Mouse (Mus musculus) gastrocnemius, adult 8-10 months (tissue): ENCODE results near the gene Slc47a1. TPM values are rescaled to one million over a fixed set of nuclear protein-coding genes. Genes with fewer than 3 reads are reported as not detected.

Source experiments
- DNase-seq, 2 experiments: peaks; one replicate each; pipeline ENCODE4 v3.0.0; 2022; ENCODE audit warnings: low spot score in 2 of 2
- total RNA-seq, 4 experiments: library from RNA; stranded (reverse); gene quantifications; 2 replicates each; pipeline ENCODE4 v1.2.4; 2022

The Slc47a1 gene
- total RNA-seq, 4 experiments from 2014 or later = 13.9 to 19.3 (median 16.7) TPM

DNA sequence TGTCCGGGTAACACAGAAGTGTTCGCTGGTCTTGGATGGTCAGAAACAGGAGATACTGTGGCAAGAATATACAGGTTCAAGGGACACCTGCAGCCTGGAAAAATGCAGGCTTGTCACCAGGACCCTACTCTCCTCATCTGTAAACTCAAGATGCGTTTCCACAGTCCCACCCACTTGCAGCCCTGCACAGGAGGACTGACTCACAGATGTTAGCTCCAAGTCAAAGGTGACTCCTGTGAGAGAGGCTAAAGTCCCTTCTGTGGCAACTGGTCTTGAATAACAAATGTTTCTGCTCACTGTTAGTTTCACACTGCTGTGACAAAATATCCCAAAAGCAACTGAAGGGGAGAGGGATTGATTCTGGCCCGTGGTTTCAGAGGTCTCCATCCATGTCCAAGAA lies 506 bp upstream of the Slc47a1 start:
- no peak for DNase-seq

DNA sequence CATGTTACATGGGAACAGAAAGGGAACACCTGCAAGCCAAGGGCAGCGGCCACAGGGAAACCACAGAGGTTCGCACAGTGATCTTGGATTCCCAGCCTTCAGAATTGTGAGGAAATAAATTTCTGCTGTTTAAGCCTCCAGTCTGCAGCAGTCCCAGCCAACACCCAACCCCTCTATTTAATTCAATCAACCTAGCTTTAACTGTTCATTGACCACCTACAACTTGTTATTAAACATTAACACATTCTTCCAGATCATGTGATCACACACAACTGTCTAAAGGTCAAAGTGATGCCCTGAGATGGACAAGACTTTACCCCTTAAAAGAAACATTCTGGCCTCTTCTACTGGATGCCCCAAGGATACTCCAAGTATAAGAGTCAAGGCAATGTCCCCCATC lies 9.5 kb downstream of the Slc47a1 start:
- DNase-seq = no peak

DNA sequence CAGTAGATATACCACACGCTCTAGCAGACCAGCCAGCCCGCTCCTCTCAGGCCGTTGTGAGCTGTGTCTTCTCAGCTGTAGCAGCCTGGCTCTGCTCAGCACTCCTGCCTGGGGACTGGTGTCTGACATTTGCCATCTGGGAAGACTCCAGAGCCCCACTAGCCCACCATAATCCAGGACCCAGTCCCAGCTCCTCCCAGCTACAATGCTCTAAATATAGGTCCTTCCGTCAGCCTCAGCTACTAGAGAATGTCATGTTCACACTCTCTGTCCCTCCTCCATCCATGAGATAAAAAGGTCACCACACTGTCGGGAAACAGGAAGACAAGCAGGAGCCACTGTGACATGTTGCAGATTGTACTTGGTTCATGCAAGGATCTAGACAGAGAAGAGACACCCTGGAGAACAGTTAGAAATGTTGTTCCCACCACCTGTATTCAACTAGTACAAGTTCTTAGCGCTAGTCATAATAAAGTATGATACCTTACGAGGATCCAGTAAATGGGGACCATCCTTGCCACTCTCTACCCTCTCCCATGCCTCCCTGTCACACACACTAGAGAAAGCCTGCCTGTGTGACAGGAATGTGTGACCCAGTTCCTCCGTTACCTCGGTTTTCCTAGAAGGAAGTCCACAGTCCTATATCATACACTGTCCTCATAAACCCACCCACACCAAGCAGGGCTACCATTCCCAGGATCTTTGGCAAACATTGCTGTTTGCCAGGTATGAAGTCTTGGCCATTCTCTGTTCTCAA lies 11.4 kb downstream of the Slc47a1 start:
- no peak for DNase-seq

DNA sequence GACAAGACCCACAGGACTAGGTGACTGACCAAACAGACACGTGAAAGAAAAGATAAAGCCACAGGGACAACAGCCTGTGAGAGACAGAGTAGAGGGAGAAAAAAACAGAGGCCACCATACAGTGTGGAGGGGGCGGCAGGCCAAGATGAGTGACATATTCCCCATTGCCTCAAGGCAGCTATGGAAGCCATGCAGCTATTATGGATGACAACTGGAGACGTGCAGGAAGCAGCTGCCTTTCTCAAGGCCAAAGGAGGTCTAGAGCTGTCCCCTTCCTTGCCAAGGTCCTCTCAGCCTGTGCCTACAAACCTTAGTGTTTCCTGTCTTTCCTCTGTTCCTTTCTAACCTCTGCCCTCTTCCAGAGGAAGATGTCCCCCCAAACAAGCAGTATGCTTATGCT lies 12.2 kb downstream of the Slc47a1 start:
- no peak for DNase-seq

DNA sequence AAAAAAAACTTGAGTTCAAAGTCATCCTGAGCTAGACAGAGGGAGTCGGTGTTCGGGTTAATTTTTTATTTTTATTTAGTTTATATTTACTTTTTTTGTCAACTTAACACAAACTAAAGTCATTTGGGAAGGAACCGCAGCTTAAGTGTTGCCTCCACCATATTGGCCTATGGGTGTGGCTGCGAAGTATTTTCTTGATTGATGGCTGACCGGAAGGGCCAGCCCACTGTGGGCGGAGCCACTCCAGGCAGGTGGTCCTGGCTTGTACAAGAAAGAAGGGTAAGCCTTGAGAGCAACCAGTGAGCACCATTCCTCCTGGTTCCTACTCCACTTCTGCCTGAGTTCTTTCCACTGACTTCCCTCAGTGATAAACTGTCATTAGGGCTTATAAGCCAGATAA lies 14.0 kb downstream of the Slc47a1 start:
- DNase-seq = no peak

DNA sequence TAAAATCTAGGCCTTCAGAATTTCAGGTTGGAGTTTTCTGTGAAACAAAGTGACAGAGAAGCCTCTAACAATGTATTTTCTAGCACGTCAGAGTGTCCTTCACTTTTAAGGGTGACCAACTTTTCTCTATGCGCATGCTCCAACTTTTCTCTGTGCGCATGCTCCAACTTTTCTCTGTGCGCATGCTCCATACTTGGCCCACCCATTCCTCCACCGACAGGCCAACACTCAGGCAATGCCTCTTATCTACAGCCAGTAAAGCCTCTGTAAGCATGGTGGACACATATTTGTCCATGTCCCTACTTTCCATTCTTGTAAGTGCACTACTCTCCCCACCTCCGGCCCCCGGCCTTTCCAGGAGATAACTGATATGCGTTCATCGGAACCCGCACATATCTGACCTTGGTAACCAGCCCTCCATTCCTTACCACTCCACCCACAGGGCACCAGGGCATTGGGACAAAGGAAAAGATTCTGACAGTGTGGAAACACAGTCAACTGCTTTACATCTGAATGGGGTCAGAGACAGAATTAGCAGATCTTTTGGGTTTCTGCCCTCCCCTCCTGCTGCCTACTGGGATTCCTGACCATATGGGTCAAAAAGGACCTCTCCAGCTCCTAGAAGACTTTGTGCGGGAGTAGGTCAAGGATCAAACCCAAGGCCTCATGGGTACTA lies 16.5 kb downstream of the Slc47a1 start:
- no peak for DNase-seq

DNA sequence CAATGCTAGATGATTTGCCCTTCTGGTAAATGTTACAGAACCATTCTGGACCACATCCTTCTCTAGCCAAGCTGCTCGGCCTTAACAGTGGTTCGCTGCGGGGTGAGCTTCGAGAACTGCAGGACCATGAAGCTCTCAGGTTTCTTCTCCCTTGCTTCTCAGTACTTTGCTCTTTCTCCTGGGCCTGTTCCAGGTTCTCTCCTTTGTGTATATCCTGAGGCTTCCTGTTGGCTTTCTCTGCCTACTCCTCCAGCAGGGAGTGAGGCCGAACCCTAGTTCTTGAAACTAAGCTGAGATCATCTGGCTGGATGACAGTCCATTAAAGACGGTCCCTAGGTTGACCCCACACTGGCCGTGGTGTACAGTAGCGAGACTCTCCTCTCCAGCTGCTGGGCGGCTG lies 21.5 kb downstream of the Slc47a1 start:
- DNase-seq = no peak

DNA sequence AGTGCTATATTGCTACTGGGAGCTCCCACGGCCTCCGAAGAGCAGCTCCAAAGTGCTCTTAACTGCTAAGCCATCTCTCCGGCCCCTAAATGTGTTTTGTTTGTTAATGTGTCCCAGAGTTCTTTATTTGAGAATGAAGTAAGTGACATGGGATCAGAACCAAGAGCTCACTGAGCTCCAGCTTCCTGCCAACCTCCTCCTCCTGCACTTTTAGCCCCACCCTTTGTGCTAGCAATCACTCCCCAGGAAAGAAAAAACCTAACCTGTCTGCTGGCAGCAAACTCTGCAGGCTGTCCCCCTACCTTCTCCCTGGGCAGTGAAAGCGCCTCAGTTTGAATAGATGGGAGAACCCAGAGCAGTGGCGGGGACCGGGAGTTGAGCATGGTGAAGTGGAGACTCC lies 22.0 kb downstream of the Slc47a1 start:
- DNase-seq = no peak

DNA sequence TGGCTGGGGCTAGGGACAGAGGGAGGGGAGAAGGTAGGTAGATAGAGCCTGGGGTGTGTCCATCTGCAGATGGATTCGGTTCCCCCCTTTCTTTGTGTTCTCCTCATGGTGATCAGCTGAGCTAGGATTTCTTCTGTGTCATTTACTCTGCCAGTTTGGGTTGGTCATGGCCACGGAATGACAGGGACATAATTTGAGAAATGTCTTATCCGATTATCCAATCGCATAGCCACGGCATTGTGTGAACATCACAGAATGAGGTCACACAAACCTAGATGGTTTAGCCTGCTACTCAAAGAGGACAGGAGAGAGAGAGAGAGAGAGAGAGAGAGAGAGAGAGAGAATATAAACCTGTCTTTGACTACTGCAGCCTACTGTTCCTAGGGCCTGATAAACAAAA lies 22.8 kb downstream of the Slc47a1 start:
- DNase-seq = no peak

DNA sequence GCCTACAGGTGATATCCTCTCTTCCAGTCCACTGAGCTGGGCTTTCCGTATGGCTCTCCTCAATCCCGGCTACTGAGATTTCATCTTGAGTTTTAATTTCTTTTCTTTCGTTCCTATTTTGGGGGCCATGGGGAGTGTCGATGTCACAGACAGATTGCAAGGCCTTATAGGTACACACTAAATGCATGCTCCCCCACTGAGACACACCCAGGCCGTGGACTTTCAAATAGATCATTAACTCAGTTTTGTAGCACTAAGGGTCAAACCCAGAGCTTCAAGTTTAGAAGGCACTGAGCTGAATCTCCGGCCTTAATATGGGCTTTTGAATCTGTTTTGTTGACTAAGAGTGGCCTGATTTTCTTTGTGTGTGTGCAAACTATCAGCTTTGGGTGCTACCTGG lies 23.8 kb downstream of the Slc47a1 start:
- DNase-seq = no peak

DNA sequence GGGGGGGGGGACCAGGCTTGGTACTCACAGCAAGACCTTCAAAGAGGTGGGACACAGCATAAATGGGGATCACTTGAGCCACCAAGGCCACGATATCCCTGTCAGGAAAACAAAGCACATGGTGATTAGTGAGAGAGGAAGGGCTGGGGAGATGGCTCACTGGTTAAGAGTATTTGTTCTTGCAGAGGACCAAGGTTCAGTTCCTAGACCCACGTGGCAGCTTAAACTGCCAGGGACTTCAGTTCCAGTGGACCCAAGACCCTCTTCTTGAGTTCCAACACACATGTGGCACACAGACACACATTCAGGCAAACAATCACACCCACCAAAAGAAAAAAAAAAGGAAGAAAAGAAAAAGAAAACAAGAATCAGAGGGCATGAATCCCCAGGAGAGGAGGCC lies 25.1 kb downstream of the Slc47a1 start:
- DNase-seq = no peak

DNA sequence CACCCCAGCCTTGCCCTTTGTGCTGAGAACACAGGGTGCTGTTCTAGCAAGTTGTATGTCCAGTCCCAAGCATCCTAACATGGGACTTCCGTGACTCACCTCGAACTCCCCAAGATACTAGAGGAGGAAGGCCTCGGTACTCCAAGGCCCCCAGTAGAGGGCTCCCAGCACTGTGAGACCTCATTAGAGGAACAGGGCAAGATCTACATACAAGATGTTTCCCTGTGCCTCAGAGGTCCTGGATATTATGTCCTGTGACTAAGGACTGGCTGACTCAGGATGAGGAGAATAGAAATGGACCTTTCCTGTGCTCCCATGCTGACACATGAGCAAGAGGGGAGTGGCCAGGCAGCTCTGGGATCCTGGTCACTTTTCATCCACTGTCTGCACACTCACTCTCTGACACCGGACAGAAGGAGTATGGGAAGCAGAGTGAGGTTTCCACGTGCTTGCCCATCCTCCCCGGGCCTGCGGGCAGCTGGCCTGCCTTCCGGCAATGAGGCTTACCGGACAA lies 25.9 kb downstream of the Slc47a1 start:
- no peak for DNase-seq

DNA sequence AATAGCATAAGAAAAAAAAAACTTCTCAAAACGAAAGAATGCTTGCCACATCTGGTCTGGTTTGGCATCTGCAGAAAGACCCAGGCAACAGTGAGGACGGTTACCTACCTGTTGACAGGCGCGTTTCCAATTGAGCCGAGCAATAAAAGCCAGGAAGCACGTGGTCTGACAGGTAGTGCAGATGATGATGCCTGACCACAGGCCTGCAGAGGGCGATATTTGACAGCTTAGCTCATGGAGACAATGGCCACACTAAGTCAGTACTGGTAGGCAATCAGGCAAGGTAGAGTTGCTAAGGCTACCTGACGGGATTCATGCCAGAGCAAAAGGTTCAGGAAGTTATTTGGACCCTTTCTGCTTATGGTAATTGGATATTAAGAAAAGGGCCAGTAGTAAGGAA lies 28.8 kb downstream of the Slc47a1 start:
- peak; percentile 45 for DNase-seq

DNA sequence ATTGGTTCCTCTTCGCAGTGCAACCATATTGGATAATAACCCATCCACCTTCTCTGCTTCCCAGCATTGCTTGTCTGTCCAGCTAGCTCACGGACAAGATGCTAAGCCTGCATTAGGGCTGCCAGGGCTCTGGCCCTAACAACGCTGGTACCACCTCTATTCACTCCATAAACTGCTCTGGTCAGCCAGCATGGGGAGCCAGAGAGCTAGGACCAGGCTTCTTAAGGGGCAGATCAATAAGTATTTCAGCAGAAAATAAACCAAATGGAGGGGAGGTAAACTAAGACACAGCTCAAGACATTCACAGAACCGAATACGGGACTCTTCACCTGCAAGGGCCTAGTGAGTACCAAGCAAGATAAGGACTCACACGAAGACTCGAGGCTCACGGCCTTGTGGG lies 32.0 kb downstream of the Slc47a1 start:
- no peak for DNase-seq

DNA sequence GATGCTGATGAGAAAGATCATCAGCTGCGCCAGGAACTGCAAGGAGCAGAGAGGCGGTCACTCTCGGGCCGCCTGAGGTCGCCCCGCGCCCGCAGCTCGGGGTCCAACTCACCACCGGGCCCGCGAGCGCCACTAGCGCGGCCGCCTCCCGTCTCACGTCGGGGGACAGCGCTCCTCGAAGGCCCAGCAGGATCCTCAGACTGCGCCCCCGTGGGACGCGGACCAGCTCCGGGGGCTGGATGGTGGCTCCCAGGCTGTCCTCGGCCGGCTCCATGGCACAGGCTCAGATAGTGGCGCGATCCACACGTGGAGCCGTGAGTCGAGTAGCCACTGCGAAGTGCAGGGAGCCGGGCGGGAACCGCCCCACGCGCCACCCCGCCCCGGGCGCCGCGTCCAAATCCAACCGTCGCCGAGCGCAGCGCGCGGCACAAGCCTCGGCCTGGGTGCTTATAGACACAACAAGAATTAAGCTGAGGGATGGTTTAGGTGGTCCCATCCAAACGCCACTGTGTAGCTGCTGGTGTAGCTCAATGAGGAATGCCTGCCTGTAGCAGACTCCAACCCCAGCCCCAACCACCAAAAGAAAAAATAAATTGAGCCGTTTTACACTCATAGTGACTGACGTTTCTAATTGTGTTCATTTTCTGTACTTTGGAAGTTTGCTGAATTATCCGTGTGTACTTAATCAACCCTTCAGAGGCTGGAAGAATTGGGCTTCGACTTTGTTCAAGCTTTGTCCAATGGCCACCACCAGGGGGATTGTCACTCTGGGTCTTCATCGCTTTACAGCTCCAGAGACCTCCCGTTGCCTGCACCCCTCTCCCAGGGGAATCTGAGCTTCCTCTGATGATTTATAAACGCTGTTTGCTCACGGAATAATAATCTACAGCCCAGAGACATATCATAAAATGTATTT lies 35.4 kb downstream of the Slc47a1 start, which contains the start of gene Slc47a2:
Gene Slc47a2 (minus strand): TSS at position 356 of the 916 bp plus-strand sequence.
- no peak for DNase-seq

DNA sequence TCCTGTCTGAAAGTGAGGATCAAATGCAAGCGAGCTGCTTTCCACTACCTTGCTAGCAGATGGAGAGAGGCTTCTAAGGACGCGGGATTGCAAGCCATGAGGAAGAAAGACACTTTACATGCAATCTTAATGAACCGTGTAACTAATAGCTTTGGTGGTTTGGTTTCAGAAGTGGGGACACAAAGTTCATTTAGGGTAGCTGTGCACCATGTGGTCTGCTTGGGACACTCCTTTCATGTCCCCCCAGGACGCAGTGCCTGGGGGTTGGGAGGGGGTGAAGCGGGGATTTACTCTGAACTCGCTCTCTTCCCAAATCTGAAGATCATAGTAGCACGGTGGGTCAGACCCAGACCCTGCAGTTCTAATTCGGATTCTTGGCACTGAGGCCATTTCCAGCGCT lies 36.2 kb downstream of the Slc47a1 start:
- DNase-seq = no peak

DNA sequence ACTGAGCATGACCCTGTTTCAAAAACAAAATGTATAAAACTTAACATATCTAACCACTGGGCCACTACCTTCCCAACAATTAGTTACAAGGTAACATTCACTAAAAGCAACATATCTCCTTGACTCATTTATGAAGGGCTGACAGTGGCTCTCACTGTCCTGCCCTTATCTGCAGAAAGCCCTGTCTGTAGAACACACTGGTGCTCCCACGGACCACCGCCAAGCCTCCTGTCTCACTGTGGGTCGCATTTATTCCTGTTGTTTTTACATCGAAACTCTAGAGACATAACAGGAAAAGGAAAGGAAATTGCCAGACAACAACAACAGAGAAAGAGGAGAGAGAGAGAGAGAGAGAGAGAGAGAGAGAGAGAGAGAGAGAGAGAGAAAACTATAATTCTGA lies 36.9 kb downstream of the Slc47a1 start:
- no peak for DNase-seq

DNA sequence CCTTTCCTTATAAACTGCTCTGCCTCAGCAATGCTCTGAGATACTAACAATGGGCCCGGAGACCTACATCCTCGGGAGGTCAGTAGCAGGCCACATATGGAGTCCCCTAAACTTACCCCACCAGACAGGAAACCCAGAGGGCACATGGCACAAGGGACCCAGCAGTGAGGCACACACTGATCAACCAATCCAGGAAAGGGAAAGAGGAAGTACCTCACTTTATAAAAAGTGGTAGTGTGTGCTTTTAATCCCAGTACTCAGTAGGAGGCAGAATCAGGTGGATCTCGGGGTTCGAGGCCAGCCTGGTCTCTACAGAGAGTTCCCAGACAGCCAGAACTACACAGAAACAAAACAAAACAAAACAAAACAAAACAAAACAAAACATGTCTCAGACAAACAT lies 37.8 kb downstream of the Slc47a1 start:
- no peak for DNase-seq

DNA sequence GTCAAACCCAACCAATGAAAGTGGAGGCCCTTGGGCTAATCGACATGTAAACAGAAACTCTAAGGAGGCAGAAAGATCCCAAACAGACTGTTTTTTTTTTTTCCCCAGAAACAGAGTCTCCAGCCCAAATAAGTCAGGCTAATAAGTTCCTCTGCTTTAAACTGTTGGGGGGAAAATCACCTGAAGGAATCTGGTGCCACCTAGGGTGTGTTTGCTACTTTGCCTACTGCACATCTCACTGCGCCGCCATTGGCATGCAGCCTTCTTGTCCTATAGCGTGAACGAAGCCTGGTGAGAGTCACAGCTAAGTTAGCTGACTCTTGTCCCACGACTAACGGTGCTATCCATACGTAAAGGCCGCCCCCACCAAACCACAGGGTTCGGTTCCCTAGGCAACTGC lies 40.6 kb downstream of the Slc47a1 start:
- no peak for DNase-seq

DNA sequence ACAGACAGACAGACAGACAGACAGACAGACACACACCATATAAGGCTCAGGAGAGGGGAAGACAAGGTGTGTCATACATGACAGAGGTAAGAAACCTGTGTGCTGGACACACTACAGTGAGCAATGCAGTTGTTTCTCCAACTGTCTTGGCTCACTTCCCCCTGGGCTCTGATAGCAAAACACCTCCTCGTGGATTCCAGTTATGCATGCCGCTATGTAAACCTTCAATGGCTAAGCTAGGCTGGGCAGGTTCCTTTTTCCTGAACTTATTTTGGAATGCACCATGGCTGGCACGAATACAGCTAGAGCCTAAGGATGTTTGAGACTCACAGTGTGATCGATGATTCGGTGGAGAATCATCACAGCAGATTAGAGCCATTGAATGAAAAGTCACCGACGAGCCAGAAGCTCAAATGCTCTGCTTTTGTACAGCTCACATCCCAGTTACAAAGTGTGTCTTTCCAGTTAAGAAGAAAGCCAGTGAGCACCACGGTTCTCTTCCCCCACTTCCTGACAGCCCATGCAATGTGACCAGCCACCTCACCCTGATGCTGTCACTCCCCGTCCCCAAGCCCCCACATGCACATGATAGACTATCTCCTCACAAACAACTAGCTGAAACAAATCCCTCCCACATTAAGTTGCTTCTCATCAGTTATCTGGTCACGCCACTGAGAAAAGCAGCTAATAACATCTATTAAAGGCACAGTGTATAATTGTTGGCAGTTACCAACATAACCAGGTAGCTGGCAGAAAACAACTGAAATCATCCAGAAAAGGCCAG lies 57.0 kb downstream of the Slc47a1 start:
- DNase-seq = no peak

DNA sequence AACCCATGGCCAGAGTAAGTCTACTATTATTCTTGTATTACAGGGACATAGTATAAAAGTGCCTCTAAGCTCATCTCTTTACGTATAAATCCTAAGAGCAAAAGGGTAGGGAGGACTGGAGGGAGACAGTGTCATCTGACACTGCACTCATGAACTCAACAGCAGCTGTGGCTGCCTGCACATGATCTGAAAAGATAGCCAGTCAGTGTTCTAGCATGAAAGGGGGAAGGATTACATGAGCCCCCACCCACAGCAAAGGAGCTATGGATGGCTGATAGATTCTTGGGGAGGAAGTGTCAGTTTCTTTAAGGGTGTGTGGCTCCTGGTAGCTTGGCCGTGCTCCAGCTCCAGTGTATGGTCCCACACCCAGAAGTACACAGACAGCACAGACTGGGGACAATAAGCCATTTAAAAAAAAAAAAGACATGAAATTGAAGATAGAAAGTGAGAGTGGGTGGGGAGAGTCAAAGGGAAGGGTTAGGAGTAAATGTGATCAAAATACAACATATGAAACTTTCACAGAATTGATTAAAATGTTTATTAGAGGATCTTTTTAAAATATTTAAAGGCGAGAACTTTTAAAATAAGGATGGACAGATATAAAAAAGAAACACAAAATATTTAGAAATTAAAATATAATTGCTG lies 58.1 kb downstream of the Slc47a1 start:
- no peak for DNase-seq
